20 mouse cellular contexts compared by ENCODE assay signal in genomic region chr11:78999118-78999517, GRCm38 (mm10). TPM values are rescaled to one million over a fixed set of nuclear protein-coding genes. Genes with fewer than 3 reads are reported as not detected.
DNase-seq lines count a peak whose midpoint lies in the region; ATAC-seq and TF ChIP-seq lines count a peak whose summit lies in the region.
"Had no signal": no experiment of that assay in that cellular context is flagged by ENCODE, and none has a peak within 500 bp of the region (broad histone marks: within the 10 kb centered on the region; RNA-seq: fewer than 3 reads in every experiment).

No protein-coding gene starts in this region.

- H3K27me3 ChIP-seq in stomach, embryonic 14.5 days (ENCODE audit: control insufficient read depth, insufficient read depth, low read length), result no peaks in the 10 kb centered on the region
- H3K27me3 ChIP-seq in stomach, postnatal 0 days (ENCODE audit: control insufficient read depth, insufficient read depth, low read length), result no peaks in the 10 kb centered on the region
- no peaks in the 10 kb centered on the region for H3K27me3 ChIP-seq in ES-Bruce4 (ENCODE audit: control insufficient read depth, insufficient read depth, low read length, poor library complexity, severe bottlenecking)
- H3K27me3 ChIP-seq in intestine, embryonic 15.5 days (replicated peaks), result no peaks in the 10 kb centered on the region
- no peaks in the 10 kb centered on the region for H3K27me3 ChIP-seq in midbrain, embryonic 13.5 days
- H3K27me3 ChIP-seq: heart, embryonic 15.5 days; hindbrain, embryonic 13.5 days had no signal

- TF ChIP-seq EP300 in stomach, postnatal 0 days (optimal IDR thresholded peaks at IDR 0.05), result no peak
- no peak for TF ChIP-seq EP300 in ES-Bruce4 (IDR thresholded peaks at IDR 0.05; ENCODE audit: insufficient read depth, low read depth, low read length)

- H3K9me3 ChIP-seq in stomach, embryonic 14.5 days (ENCODE audit: control insufficient read depth, low read depth, low read length), result no peaks in the 10 kb centered on the region
- H3K9me3 ChIP-seq in stomach, postnatal 0 days (ENCODE audit: control insufficient read depth, low read length), result no peaks in the 10 kb centered on the region
- peaks cover 41% of the 10 kb centered on the region for H3K9me3 ChIP-seq in ES-Bruce4 (replicated peaks; ENCODE audit: control insufficient read depth, insufficient read depth, low read length, poor library complexity, severe bottlenecking)
- no peaks in the 10 kb centered on the region for H3K9me3 ChIP-seq in intestine, embryonic 15.5 days
- H3K9me3 ChIP-seq in midbrain, embryonic 13.5 days, result peaks cover 4% of the 10 kb centered on the region; the same call in 1 of the 2 replicates
- H3K9me3 ChIP-seq: heart, embryonic 15.5 days had no signal

- H3K4me1 ChIP-seq in stomach, embryonic 14.5 days (ENCODE audit: control insufficient read depth, insufficient read depth, low read length), result peaks cover 11% of the 10 kb centered on the region
- H3K4me1 ChIP-seq in stomach, postnatal 0 days (replicated peaks; ENCODE audit: control insufficient read depth, insufficient read depth), result peaks cover 3% of the 10 kb centered on the region; the same call in 1 of the 2 replicates
- peaks cover 11% of the 10 kb centered on the region for H3K4me1 ChIP-seq in ES-Bruce4 (ENCODE audit: control insufficient read depth, insufficient read depth, low read length)
- H3K4me1 ChIP-seq in intestine, embryonic 15.5 days (replicated peaks), result peaks cover 21% of the 10 kb centered on the region
- H3K4me1 ChIP-seq in midbrain, embryonic 13.5 days (replicated peaks), result no peaks in the 10 kb centered on the region

- H3K4me3 ChIP-seq in stomach, embryonic 14.5 days (ENCODE audit: low read depth, low read length), result no peak overlapping the region
- no peak overlapping the region for H3K4me3 ChIP-seq in stomach, postnatal 0 days (ENCODE audit: low read depth, low read length)
- H3K4me3 ChIP-seq in ES-Bruce4 (ENCODE audit: low read depth, low read length), result no peak overlapping the region
- no peak overlapping the region for H3K4me3 ChIP-seq in intestine, embryonic 15.5 days (replicated peaks)
- H3K4me3 ChIP-seq in midbrain, embryonic 13.5 days (replicated peaks), result no peak overlapping the region
- H3K4me3 ChIP-seq: embryonic facial prominence, embryonic 10.5 days; heart, embryonic 15.5 days; hindbrain, embryonic 13.5 days had no signal

- TF ChIP-seq POLR2A in ES-Bruce4 (IDR thresholded peaks at IDR 0.05; ENCODE audit: insufficient read depth, low read length), result no peak

- no peak overlapping the region for H3K9ac ChIP-seq in stomach, embryonic 14.5 days (replicated peaks; ENCODE audit: low read depth, low read length)
- H3K9ac ChIP-seq in stomach, postnatal 0 days (ENCODE audit: low read length), result no peak overlapping the region
- no peak overlapping the region for H3K9ac ChIP-seq in ES-Bruce4 (ENCODE audit: low read depth, poor library complexity, severe bottlenecking)
- no peak overlapping the region for H3K9ac ChIP-seq in intestine, embryonic 15.5 days
- no peak overlapping the region for H3K9ac ChIP-seq in midbrain, embryonic 13.5 days (replicated peaks)
- H3K9ac ChIP-seq: heart, embryonic 15.5 days; hindbrain, embryonic 13.5 days had no signal

- 37% methylated on average over 6 of the region's 6 CpGs for WGBS in stomach, embryonic 14.5 days
- 51% methylated on average over 6 of the region's 6 CpGs for WGBS in stomach, postnatal 0 days
- WGBS in intestine, embryonic 15.5 days, result 41% methylated on average over 6 of the region's 6 CpGs
- 42% methylated on average over 6 of the region's 6 CpGs for WGBS in midbrain, embryonic 13.5 days

- no peaks in the 10 kb centered on the region for H3K36me3 ChIP-seq in stomach, embryonic 14.5 days (ENCODE audit: control insufficient read depth, insufficient read depth, low read length)
- no peaks in the 10 kb centered on the region for H3K36me3 ChIP-seq in stomach, postnatal 0 days (ENCODE audit: control insufficient read depth, insufficient read depth, low read length)
- H3K36me3 ChIP-seq in ES-Bruce4 (ENCODE audit: control insufficient read depth, insufficient read depth, low read length, poor library complexity, severe bottlenecking), result no peaks in the 10 kb centered on the region; the same call in 1 of the 2 replicates
- no peaks in the 10 kb centered on the region for H3K36me3 ChIP-seq in intestine, embryonic 15.5 days
- H3K36me3 ChIP-seq in midbrain, embryonic 13.5 days, result no peaks in the 10 kb centered on the region
- H3K36me3 ChIP-seq: embryonic facial prominence, embryonic 10.5 days; heart, embryonic 15.5 days; hindbrain, embryonic 13.5 days had no signal

- peak overlapping the region; percentile 52; the same call in 1 of the 2 replicates for H3K27ac ChIP-seq in stomach, embryonic 14.5 days (ENCODE audit: low read length)
- no peak overlapping the region; the same call in 1 of the 2 replicates for H3K27ac ChIP-seq in stomach, postnatal 0 days (replicated peaks)
- H3K27ac ChIP-seq in ES-Bruce4 (ENCODE audit: insufficient read depth, low read length), result peak overlapping the region; percentile 58; the same call in 1 of the 2 replicates
- peak overlapping the region; percentile 38; the same call in 1 of the 2 replicates for H3K27ac ChIP-seq in intestine, embryonic 15.5 days
- H3K27ac ChIP-seq in midbrain, embryonic 13.5 days, result no peak overlapping the region
- H3K27ac ChIP-seq: embryonic facial prominence, embryonic 10.5 days; heart, embryonic 15.5 days; hindbrain, embryonic 13.5 days had no signal

- DNase-seq in heart, adult 11 months, result peak; percentile 84
- DNase-seq in heart, adult 9 months (ENCODE audit: low spot score in 2 of 2), result no peak
- DNase-seq in stomach, postnatal 0 days (ENCODE audit: low spot score), result no peak
- no peak for DNase-seq in layer of hippocampus, postnatal 25 days (ENCODE audit: extremely low spot score in 1 of 2, low spot score in 1 of 2)
- DNase-seq: adrenal gland, adult 8-10 months; adrenal gland, postnatal 36 days; cerebellum, adult 2 months; cerebellum, postnatal 10 days; gastrocnemius, postnatal 36 days; heart, adult 18-20 months; heart, postnatal 14 days had no signal

- no peak for ATAC-seq in stomach, embryonic 14.5 days (ENCODE audit: insufficient number of reproducible peaks, insufficient read depth, low FRiP score, low read depth)
- no peak for ATAC-seq in stomach, postnatal 0 days (ENCODE audit: low FRiP score, low TSS enrichment)
- ATAC-seq in intestine, embryonic 15.5 days, result no peak
- ATAC-seq in midbrain, embryonic 13.5 days, result no peak
- ATAC-seq: forebrain, embryonic 14.5 days had no signal

- no peak for TF ChIP-seq CTCF in stomach, postnatal 0 days (IDR thresholded peaks at IDR 0.05; ENCODE audit: low read depth)
- no peak for TF ChIP-seq CTCF in ES-Bruce4 (IDR thresholded peaks at IDR 0.05; ENCODE audit: low read depth, low read length)

- H3K4me2 ChIP-seq in stomach, embryonic 14.5 days (replicated peaks; ENCODE audit: low read depth, low read length), result no peak overlapping the region
- no peak overlapping the region for H3K4me2 ChIP-seq in stomach, postnatal 0 days (replicated peaks; ENCODE audit: low read depth)
- H3K4me2 ChIP-seq in intestine, embryonic 15.5 days (replicated peaks), result no peak overlapping the region
- H3K4me2 ChIP-seq in midbrain, embryonic 13.5 days (replicated peaks), result no peak overlapping the region
- H3K4me2 ChIP-seq: heart, embryonic 11.5 days; heart, embryonic 15.5 days; hindbrain, embryonic 13.5 days had no signal

RNA-seq across cellular contexts. Expression of gene Lgals9, which starts 14.4 kb away (rescaled TPM):
- polyA plus RNA-seq in stomach, embryonic 14.5 days (2014; fragmentation: Nextera tagmentation; extraction: Ambion mirVana), result 32.9 and 36.0 TPM in 2 replicates
- polyA plus RNA-seq in stomach, postnatal 0 days (2015; fragmentation: Nextera tagmentation; extraction: Ambion mirVana), result 412 and 435 TPM in 2 replicates
- 8.8 and 10.7 TPM in 2 replicates for polyA plus RNA-seq in ES-Bruce4 (2011; ENCODE audit: insufficient read depth, insufficient read length, low read depth, missing spikeins)
- 71.1 and 73.1 TPM in 2 replicates for polyA plus RNA-seq in intestine, embryonic 15.5 days (2015; fragmentation: Nextera tagmentation; extraction: Ambion mirVana)
- polyA plus RNA-seq in midbrain, embryonic 13.5 days (2015; fragmentation: Nextera tagmentation; extraction: Ambion mirVana), result 4.2 and 4.7 TPM in 2 replicates
- 1 to 10 TPM; 4.3 to 5.5 TPM for total RNA-seq in layer of hippocampus, postnatal 25 days (2021)

Comparison
In these comparisons a context has a peak if more than half of its experiments do, and no peak if none do; other contexts are left out.
1. H3K27ac ChIP-seq: peak in stomach, embryonic 14.5 days (single experiment), ES-Bruce4 (single experiment) and intestine, embryonic 15.5 days (single experiment); none in stomach, postnatal 0 days (single experiment) and midbrain, embryonic 13.5 days (single experiment).